Mouse (Mus musculus) stomach, embryonic 16.5 days (tissue): Measurements from ENCODE around the gene Ccdc28a. TPM values are rescaled to one million over a fixed set of nuclear protein-coding genes. Genes with fewer than 3 reads are reported as not detected.
A peak's percentile ranks its signal among the peaks of the same experiment; 100 is the strongest.

Experiments used
- ATAC-seq: fragments of 200-750 bp; cut with Nextera tagmentation; 2 replicates; pipeline ENCODE4 v1.8.0; 2017; ENCODE audit warnings: moderate number of reproducible peaks, moderate TSS enrichment; ENCODE audit not compliant: insufficient read depth, low FRiP score
- H3K27ac ChIP-seq: fragments of 300-500 bp; sonication (generic); 2 replicates; pipeline ENCODE4 v1.5.1; 2014; ENCODE audit warnings: low read length
- H3K27me3 ChIP-seq: fragments of 300-500 bp; sonication (generic); 2 replicates; pipeline ENCODE4 v1.6.1; 2014; ENCODE audit warnings: low read length, control low read depth, mixed read lengths; ENCODE audit not compliant: control insufficient read depth, insufficient read depth
- H3K36me3 ChIP-seq: fragments of 300-500 bp; sonication (generic); 2 replicates; pipeline ENCODE4 v1.6.1; 2014; ENCODE audit warnings: low read length; ENCODE audit not compliant: control insufficient read depth, insufficient read depth
- H3K4me1 ChIP-seq: fragments of 300-500 bp; sonication (generic); 2 replicates; pipeline ENCODE4 v1.6.1; 2014; ENCODE audit warnings: low read length, control low read depth, mixed read lengths; ENCODE audit not compliant: control insufficient read depth, insufficient read depth
- H3K4me2 ChIP-seq: fragments of 300-500 bp; sonication (generic); 2 replicates; pipeline ENCODE4 v1.6.1; 2014; ENCODE audit warnings: low read depth, low read length, mixed read lengths
- H3K4me3 ChIP-seq: fragments of 300-500 bp; sonication (generic); replicated peaks from 2 replicates; pipeline ENCODE4 v1.5.1; 2014; ENCODE audit warnings: mild to moderate bottlenecking, low read length
- H3K9ac ChIP-seq: fragments of 300-500 bp; sonication (generic); 2 replicates; pipeline ENCODE4 v1.6.1; 2014; ENCODE audit warnings: low read length
- H3K9me3 ChIP-seq: fragments of 300-500 bp; sonication (generic); replicated peaks from 2 replicates; pipeline ENCODE4 v1.6.1; 2016; ENCODE audit warnings: low read length, control low read depth; ENCODE audit not compliant: control insufficient read depth
- WGBS: fragments of 180-500 bp; shearing (Covaris S2); extraction: QIAGEN DNeasy Blood & Tissue Kit; methylation state at CpG from one replicate; pipeline ENCODE4 v1.1.7; 2014; 5-methylcytosine and 5-hydroxymethylcytosine counted together
- polyA plus RNA-seq: library from polyadenylated mRNA; unstranded; fragments of >200 nt; fragmentation: Nextera tagmentation; extraction: Ambion mirVana; gene quantifications from 2 replicates; pipeline ENCODE4 v1.2.1, GENCODE M21; 2015

The Ccdc28a gene
- polyA plus RNA-seq, result 13.1 and 16.4 TPM in 2 replicates

GRCm38 (mm10) chr10:18234560-18235401 lies at the start of gene Ccdc28a:
Gene Ccdc28a (minus strand): TSS chr10:18234998.
- H3K9ac ChIP-seq, result peak within 1 kb of the TSS; percentile 83
- peak within 1 kb of the TSS; percentile 66 for H3K27ac ChIP-seq
- ATAC-seq, result peak; percentile 98
- no peaks in the 10 kb centered on the region for H3K36me3 ChIP-seq
- no peaks in the 10 kb centered on the region for H3K27me3 ChIP-seq
- peak within 1 kb of the TSS; percentile 87 for H3K4me2 ChIP-seq
- H3K9me3 ChIP-seq, result no peaks in the 10 kb centered on the region
- 1% methylated on average over 41 of the region's 41 CpGs for WGBS
- peak within 1 kb of the TSS; percentile 90 for H3K4me3 ChIP-seq
- 0 out of 2 replicates have a peak, but pooled peaks cover 7% of the 10 kb centered on the region for H3K4me1 ChIP-seq

- no peak overlapping the region for H3K27ac ChIP-seq
- no peaks in the 10 kb centered on the region for H3K9me3 ChIP-seq
- no peak overlapping the region for H3K9ac ChIP-seq
- ATAC-seq, result no peak
- no peaks in the 10 kb centered on the region for H3K4me1 ChIP-seq
- no peaks in the 10 kb centered on the region for H3K27me3 ChIP-seq
- no peaks in the 10 kb centered on the region for H3K36me3 ChIP-seq
- WGBS, result 79% methylated on average over 5 of the region's 5 CpGs
- no peak overlapping the region for H3K4me2 ChIP-seq
- no peak overlapping the region for H3K4me3 ChIP-seq
These were observed 49.2 kb upstream of the Ccdc28a start for GRCm38 (mm10) chr10:18283991-18284390.

- WGBS, result 76% methylated on average over 4 of the region's 4 CpGs
- Histone ChIP-seq H3K27ac (no peak overlapping the region), H3K9me3 (no peaks in the 10 kb centered on the region), H3K4me1 (no peaks in the 10 kb centered on the region), H3K27me3 (no peaks in the 10 kb centered on the region), H3K36me3 (no peaks in the 10 kb centered on the region), H3K4me2 (no peak overlapping the region), H3K9ac (no peak overlapping the region), H3K4me3 (no peak overlapping the region)
- ATAC-seq, result no peak
These were observed 41.4 kb upstream of the Ccdc28a start for GRCm38 (mm10) chr10:18276090-18276734.

GRCm38 (mm10) chr10:18251345-18251744 lies 16.5 kb upstream of the Ccdc28a start:
- no peaks in the 10 kb centered on the region for H3K4me1 ChIP-seq
- no peak overlapping the region for H3K27ac ChIP-seq
- no peaks in the 10 kb centered on the region for H3K27me3 ChIP-seq
- H3K9ac ChIP-seq, result no peak overlapping the region
- WGBS, result 58% methylated on average over 4 of the region's 4 CpGs
- H3K36me3 ChIP-seq, result no peaks in the 10 kb centered on the region
- H3K4me3 ChIP-seq, result no peak overlapping the region
- no peak for ATAC-seq
- no peaks in the 10 kb centered on the region for H3K9me3 ChIP-seq
- H3K4me2 ChIP-seq, result no peak overlapping the region

- 36% methylated on average over 2 of the region's 2 CpGs for WGBS
- Histone ChIP-seq H3K27me3 (no peaks in the 10 kb centered on the region), H3K27ac (no peak overlapping the region), H3K4me1 (no peaks in the 10 kb centered on the region), H3K4me2 (no peak overlapping the region), H3K36me3 (no peaks in the 10 kb centered on the region), H3K9me3 (no peaks in the 10 kb centered on the region), H3K4me3 (no peak overlapping the region), H3K9ac (no peak overlapping the region)
- ATAC-seq, result no peak
These were observed 8.8 kb upstream of the Ccdc28a start for GRCm38 (mm10) chr10:18243614-18244013.

- no peak for ATAC-seq
- 83% methylated on average over 7 of the region's 7 CpGs for WGBS
These were observed 2.4 kb upstream of the Ccdc28a start for GRCm38 (mm10) chr10:18237191-18237590.

GRCm38 (mm10) chr10:18236328-18236927 lies 1.6 kb upstream of the Ccdc28a start:
- Histone ChIP-seq H3K4me1 (0 out of 2 replicates have a peak, but pooled peaks cover 7% of the 10 kb centered on the region), H3K4me3 (no peak overlapping the region), H3K27me3 (no peaks in the 10 kb centered on the region), H3K36me3 (no peaks in the 10 kb centered on the region), H3K27ac (no peak overlapping the region), H3K4me2 (no peak overlapping the region), H3K9me3 (no peaks in the 10 kb centered on the region), H3K9ac (no peak overlapping the region)
- no peak for ATAC-seq
- WGBS, result 78% methylated on average over 5 of the region's 5 CpGs

More at GRCm38 (mm10) chr10:18237191-18237590, 2.4 kb upstream of the Ccdc28a start:
- no peaks in the 10 kb centered on the region for H3K36me3 ChIP-seq
- H3K4me1 ChIP-seq, result 0 out of 2 replicates have a peak, but pooled peaks cover 7% of the 10 kb centered on the region
- no peaks in the 10 kb centered on the region for H3K9me3 ChIP-seq
- H3K4me3 ChIP-seq, result no peak overlapping the region
- H3K9ac ChIP-seq, result no peak overlapping the region
- no peak overlapping the region for H3K27ac ChIP-seq
- H3K27me3 ChIP-seq, result no peaks in the 10 kb centered on the region
- H3K4me2 ChIP-seq, result no peak overlapping the region

GRCm38 (mm10) chr10:18235402-18235747 lies 577 bp upstream of the Ccdc28a start:
- no peak overlapping the region for H3K27ac ChIP-seq
- H3K9me3 ChIP-seq, result no peaks in the 10 kb centered on the region
- no peaks in the 10 kb centered on the region for H3K36me3 ChIP-seq
- ATAC-seq, result peak; percentile 38; the same call in 1 of the 2 replicates
- H3K27me3 ChIP-seq, result no peaks in the 10 kb centered on the region
- WGBS, result 11% methylated on average over 14 of the region's 14 CpGs
- H3K4me3 ChIP-seq, result peak overlapping the region; percentile 90
- H3K4me1 ChIP-seq, result 0 out of 2 replicates have a peak, but pooled peaks cover 7% of the 10 kb centered on the region
- peak overlapping the region; percentile 87 for H3K4me2 ChIP-seq
- H3K9ac ChIP-seq, result peak overlapping the region; percentile 83

GRCm38 (mm10) chr10:18233891-18234290 lies 907 bp downstream of the Ccdc28a start:
- Histone ChIP-seq H3K27ac (no peak overlapping the region), H3K9ac (no peak overlapping the region), H3K4me1 (0 out of 2 replicates have a peak, but pooled peaks cover 7% of the 10 kb centered on the region), H3K9me3 (no peaks in the 10 kb centered on the region), H3K4me3 (peak overlapping the region; percentile 90; the same call in 1 of the 2 replicates), H3K27me3 (no peaks in the 10 kb centered on the region), H3K4me2 (peak overlapping the region; percentile 87), H3K36me3 (no peaks in the 10 kb centered on the region)
- WGBS, result 53% methylated on average over 3 of the region's 3 CpGs
- no peak for ATAC-seq
